Mouse (Mus musculus): ENCODE results near the gene Dlx5. TPM values are rescaled to one million over a fixed set of nuclear protein-coding genes. Genes with fewer than 3 reads are reported as not detected.

Gene Dlx5
- polyA plus RNA-seq, 1 experiment from 2014 or later = 1.5 TPM

GRCm38 (mm10) chr6:6833301-6833700 is 48.6 kb downstream of the Dlx5 start:
- H3K4me3 ChIP-seq (ENCODE audit: low read length) = no peak overlapping the region
- no peak for ATAC-seq
- H3K4me2 ChIP-seq (ENCODE audit: low read depth, low read length) = no peak overlapping the region
- 85% methylated on average over 3 of the region's 3 CpGs for WGBS
- no peak overlapping the region for H3K9ac ChIP-seq (ENCODE audit: low read depth, low read length)
- no peaks in the 10 kb centered on the region for H3K36me3 ChIP-seq (ENCODE audit: control insufficient read depth, insufficient read depth, low read length)
- no peaks in the 10 kb centered on the region for H3K4me1 ChIP-seq (ENCODE audit: control insufficient read depth, insufficient read depth, low read length)
- H3K9me3 ChIP-seq (ENCODE audit: control insufficient read depth, low read length) = no peaks in the 10 kb centered on the region
- no peak overlapping the region for H3K27ac ChIP-seq (ENCODE audit: low read length)
- H3K27me3 ChIP-seq (replicated peaks; ENCODE audit: control insufficient read depth, insufficient read depth, low read length) = no peaks in the 10 kb centered on the region

GRCm38 (mm10) chr6:6830446-6830845 is 51.4 kb downstream of the Dlx5 start:
- no peaks in the 10 kb centered on the region for H3K9me3 ChIP-seq (ENCODE audit: control insufficient read depth, low read length)
- 63% methylated on average over 7 of the region's 7 CpGs for WGBS
- H3K27me3 ChIP-seq (replicated peaks; ENCODE audit: control insufficient read depth, insufficient read depth, low read length) = no peaks in the 10 kb centered on the region
- ATAC-seq = no peak
- no peak overlapping the region for H3K4me3 ChIP-seq (ENCODE audit: low read length)
- no peaks in the 10 kb centered on the region for H3K4me1 ChIP-seq (ENCODE audit: control insufficient read depth, insufficient read depth, low read length)
- no peak overlapping the region for H3K27ac ChIP-seq (ENCODE audit: low read length)
- no peak overlapping the region for H3K4me2 ChIP-seq (ENCODE audit: low read depth, low read length)
- H3K9ac ChIP-seq (ENCODE audit: low read depth, low read length) = no peak overlapping the region
- H3K36me3 ChIP-seq (ENCODE audit: control insufficient read depth, insufficient read depth, low read length) = no peaks in the 10 kb centered on the region

Other genes with a start within 250 kb of the Dlx5 start
- not detected in 2 replicates for gene Dlx6, start 18.8 kb downstream of the Dlx5 start, polyA plus RNA-seq (2015; fragmentation: Nextera tagmentation; extraction: Ambion mirVana)
- gene Sdhaf3, start 73.9 kb upstream of the Dlx5 start, polyA plus RNA-seq (2015; fragmentation: Nextera tagmentation; extraction: Ambion mirVana) = 5.4 and 6.0 TPM in 2 replicates